ENCODE assay signal across 11 mouse cellular contexts in genomic region chr3:84431257-84431656, GRCm38 (mm10).
"Had no signal": no experiment of that assay in that cellular context is flagged by ENCODE, and none has a peak within 500 bp of the region (broad histone marks: within the 10 kb centered on the region; RNA-seq: fewer than 3 reads in every experiment).

No protein-coding gene starts in this region.

- H3K27ac ChIP-seq: layer of hippocampus, adult 2 months; limb, embryonic 15.5 days; liver, embryonic 12.5 days had no signal

- H3K36me3 ChIP-seq: limb, embryonic 15.5 days; liver, embryonic 12.5 days had no signal

- DNase-seq: kidney, adult 11 months; kidney, postnatal 10 days; kidney, postnatal 4 days; right cerebral cortex, postnatal 14 days; thymus, adult 18-20 months; thymus, postnatal 14 days had no signal

- H3K4me3 ChIP-seq: layer of hippocampus, adult 2 months; limb, embryonic 15.5 days; liver, embryonic 12.5 days had no signal

- H3K9me3 ChIP-seq: limb, embryonic 15.5 days; liver, embryonic 12.5 days had no signal

- H3K9ac ChIP-seq: limb, embryonic 15.5 days; liver, embryonic 12.5 days had no signal

- ATAC-seq: liver, embryonic 12.5 days; midbrain, embryonic 16.5 days had no signal

- H3K4me2 ChIP-seq: limb, embryonic 15.5 days; liver, embryonic 12.5 days; midbrain, embryonic 11.5 days had no signal

- H3K27me3 ChIP-seq: limb, embryonic 15.5 days had no signal
